Mouse (Mus musculus) stomach, embryonic 16.5 days (tissue): ENCODE measurements at regions not wholly inside any gene's neighbourhood (a gene's known extent, or its start where the extent isn't known, plus 50 kb on each side); places are given as distances from the start of the nearest gene placed in this dataset.

Experiments used
- ATAC-seq: fragments of 200-750 bp; cut with Nextera tagmentation; 2 replicates; pipeline ENCODE4 v1.8.0; 2017; ENCODE audit warnings: moderate number of reproducible peaks, moderate TSS enrichment; ENCODE audit not compliant: insufficient read depth, low FRiP score
- H3K27ac ChIP-seq: fragments of 300-500 bp; sonication (generic); 2 replicates; pipeline ENCODE4 v1.5.1; 2014; ENCODE audit warnings: low read length
- H3K27me3 ChIP-seq: fragments of 300-500 bp; sonication (generic); 2 replicates; pipeline ENCODE4 v1.6.1; 2014; ENCODE audit warnings: low read length, control low read depth, mixed read lengths; ENCODE audit not compliant: control insufficient read depth, insufficient read depth
- H3K36me3 ChIP-seq: fragments of 300-500 bp; sonication (generic); 2 replicates; pipeline ENCODE4 v1.6.1; 2014; ENCODE audit warnings: low read length; ENCODE audit not compliant: control insufficient read depth, insufficient read depth
- H3K4me1 ChIP-seq: fragments of 300-500 bp; sonication (generic); 2 replicates; pipeline ENCODE4 v1.6.1; 2014; ENCODE audit warnings: low read length, control low read depth, mixed read lengths; ENCODE audit not compliant: control insufficient read depth, insufficient read depth
- H3K4me2 ChIP-seq: fragments of 300-500 bp; sonication (generic); 2 replicates; pipeline ENCODE4 v1.6.1; 2014; ENCODE audit warnings: low read depth, low read length, mixed read lengths
- H3K4me3 ChIP-seq: fragments of 300-500 bp; sonication (generic); replicated peaks from 2 replicates; pipeline ENCODE4 v1.5.1; 2014; ENCODE audit warnings: mild to moderate bottlenecking, low read length
- H3K9ac ChIP-seq: fragments of 300-500 bp; sonication (generic); 2 replicates; pipeline ENCODE4 v1.6.1; 2014; ENCODE audit warnings: low read length
- H3K9me3 ChIP-seq: fragments of 300-500 bp; sonication (generic); replicated peaks from 2 replicates; pipeline ENCODE4 v1.6.1; 2016; ENCODE audit warnings: low read length, control low read depth; ENCODE audit not compliant: control insufficient read depth
- WGBS: fragments of 180-500 bp; shearing (Covaris S2); extraction: QIAGEN DNeasy Blood & Tissue Kit; methylation state at CpG from one replicate; pipeline ENCODE4 v1.1.7; 2014; 5-methylcytosine and 5-hydroxymethylcytosine counted together

GRCm38 (mm10) chr19:21173896-21174483 lies 98.1 kb upstream of the Zfand5 start:
- WGBS: 27% methylated on average over 5 of the region's 5 CpGs
- no peak for ATAC-seq
- H3K4me2 ChIP-seq: 0 out of 2 replicates have a peak overlapping the region, but pooled peaks have one; percentile 19
- H3K9ac ChIP-seq: no peak overlapping the region
- 0 out of 2 replicates have a peak, but pooled peaks cover 4% of the 10 kb centered on the region for H3K4me1 ChIP-seq
- H3K9me3 ChIP-seq: no peaks in the 10 kb centered on the region
- no peaks in the 10 kb centered on the region for H3K27me3 ChIP-seq
- H3K27ac ChIP-seq: peak overlapping the region; percentile 38
- H3K36me3 ChIP-seq: no peaks in the 10 kb centered on the region
- H3K4me3 ChIP-seq: no peak overlapping the region

- no peak overlapping the region for H3K4me2 ChIP-seq
- no peak overlapping the region for H3K4me3 ChIP-seq
- WGBS: 30% methylated on average over 2 of the region's 2 CpGs
Observed at GRCm38 (mm10) chr19:21171191-21171590, 100.9 kb upstream of the Zfand5 start.

GRCm38 (mm10) chr19:21170785-21171184 lies 101.3 kb upstream of the Zfand5 start:
- H3K9ac ChIP-seq: no peak overlapping the region
- WGBS: 7% methylated on average over 2 of the region's 2 CpGs
- H3K9me3 ChIP-seq: no peaks in the 10 kb centered on the region
- no peak overlapping the region for H3K4me3 ChIP-seq
- 0 out of 2 replicates have a peak overlapping the region, but pooled peaks have one; percentile 34 for H3K27ac ChIP-seq
- no peak for ATAC-seq
- H3K36me3 ChIP-seq: no peaks in the 10 kb centered on the region
- H3K4me1 ChIP-seq: 0 out of 2 replicates have a peak, but pooled peaks cover 4% of the 10 kb centered on the region
- no peaks in the 10 kb centered on the region for H3K27me3 ChIP-seq
- H3K4me2 ChIP-seq: no peak overlapping the region

More at GRCm38 (mm10) chr19:21171191-21171590, 100.9 kb upstream of the Zfand5 start:
- Histone ChIP-seq H3K4me1 (0 out of 2 replicates have a peak, but pooled peaks cover 4% of the 10 kb centered on the region), H3K9ac (no peak overlapping the region), H3K27me3 (no peaks in the 10 kb centered on the region), H3K9me3 (no peaks in the 10 kb centered on the region), H3K36me3 (no peaks in the 10 kb centered on the region), H3K27ac (no peak overlapping the region)
- ATAC-seq: no peak

GRCm38 (mm10) chr19:21166939-21167338 lies 105.1 kb upstream of the Zfand5 start:
- H3K27ac ChIP-seq: no peak overlapping the region
- no peak for ATAC-seq
- H3K27me3 ChIP-seq: no peaks in the 10 kb centered on the region
- H3K4me3 ChIP-seq: no peak overlapping the region
- 33% methylated on average over 4 of the region's 4 CpGs for WGBS
- no peak overlapping the region for H3K9ac ChIP-seq
- no peak overlapping the region for H3K4me2 ChIP-seq
- H3K36me3 ChIP-seq: no peaks in the 10 kb centered on the region
- no peaks in the 10 kb centered on the region for H3K9me3 ChIP-seq
- no peaks in the 10 kb centered on the region for H3K4me1 ChIP-seq

- H3K36me3 ChIP-seq: no peaks in the 10 kb centered on the region
- no peaks in the 10 kb centered on the region for H3K27me3 ChIP-seq
- no peaks in the 10 kb centered on the region for H3K9me3 ChIP-seq
- no peak for ATAC-seq
- no peak overlapping the region for H3K27ac ChIP-seq
- no peak overlapping the region for H3K4me2 ChIP-seq
- no peak overlapping the region for H3K9ac ChIP-seq
- no peak overlapping the region for H3K4me3 ChIP-seq
- 55% methylated on average over 5 of the region's 5 CpGs for WGBS
- no peaks in the 10 kb centered on the region for H3K4me1 ChIP-seq
Observed at GRCm38 (mm10) chr19:21166465-21166860, 105.6 kb upstream of the Zfand5 start.

DNA sequence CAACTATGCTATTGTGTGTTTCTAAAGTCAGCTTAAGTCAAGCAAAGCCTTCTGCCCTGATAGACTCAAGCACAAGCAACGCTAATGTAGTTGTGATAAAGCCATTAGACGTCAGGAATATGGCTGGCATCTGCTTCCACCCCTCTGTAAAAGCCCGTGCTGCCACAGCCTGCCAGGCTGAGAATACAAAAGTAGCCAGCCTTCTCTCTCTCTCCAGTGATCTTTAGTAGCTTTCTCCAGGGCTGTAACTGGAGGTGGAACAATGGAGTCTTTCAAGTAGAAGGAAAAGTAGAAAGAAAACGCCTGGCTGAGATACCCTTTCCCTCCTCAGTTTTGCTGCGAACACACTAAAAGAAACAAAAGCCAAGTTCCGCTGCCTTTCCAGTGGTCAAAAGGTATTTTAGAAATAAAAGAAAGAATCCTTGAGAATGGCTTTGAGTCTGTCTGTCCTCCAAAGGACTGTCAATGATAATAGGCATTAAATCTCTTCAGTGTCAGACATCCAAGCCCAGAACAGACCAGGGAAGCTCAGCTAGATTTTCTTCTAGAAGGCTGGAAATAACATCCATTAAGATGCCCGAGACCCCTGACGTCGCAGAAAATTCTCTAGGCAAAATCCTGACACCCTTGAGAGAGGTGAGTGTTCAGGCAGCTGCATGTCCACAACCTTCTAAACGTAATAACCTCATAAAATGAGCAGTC lies 106.2 kb upstream of the Zfand5 start:
- H3K9ac ChIP-seq: no peak overlapping the region
- H3K4me3 ChIP-seq: no peak overlapping the region
- H3K9me3 ChIP-seq: no peaks in the 10 kb centered on the region
- H3K4me2 ChIP-seq: no peak overlapping the region
- H3K27me3 ChIP-seq: no peaks in the 10 kb centered on the region
- H3K27ac ChIP-seq: no peak overlapping the region
- no peaks in the 10 kb centered on the region for H3K36me3 ChIP-seq
- no peaks in the 10 kb centered on the region for H3K4me1 ChIP-seq
- WGBS: 45% methylated on average over 10 of the region's 10 CpGs
- ATAC-seq: no peak

GRCm38 (mm10) chr19:21163978-21164377 lies 108.1 kb upstream of the Zfand5 start:
- no peaks in the 10 kb centered on the region for H3K4me1 ChIP-seq
- H3K9me3 ChIP-seq: no peaks in the 10 kb centered on the region
- H3K4me3 ChIP-seq: no peak overlapping the region
- no peak for ATAC-seq
- WGBS: 96% methylated on average over 2 of the region's 2 CpGs
- H3K9ac ChIP-seq: no peak overlapping the region
- H3K27ac ChIP-seq: no peak overlapping the region
- no peaks in the 10 kb centered on the region for H3K27me3 ChIP-seq
- no peaks in the 10 kb centered on the region for H3K36me3 ChIP-seq
- H3K4me2 ChIP-seq: no peak overlapping the region

DNA sequence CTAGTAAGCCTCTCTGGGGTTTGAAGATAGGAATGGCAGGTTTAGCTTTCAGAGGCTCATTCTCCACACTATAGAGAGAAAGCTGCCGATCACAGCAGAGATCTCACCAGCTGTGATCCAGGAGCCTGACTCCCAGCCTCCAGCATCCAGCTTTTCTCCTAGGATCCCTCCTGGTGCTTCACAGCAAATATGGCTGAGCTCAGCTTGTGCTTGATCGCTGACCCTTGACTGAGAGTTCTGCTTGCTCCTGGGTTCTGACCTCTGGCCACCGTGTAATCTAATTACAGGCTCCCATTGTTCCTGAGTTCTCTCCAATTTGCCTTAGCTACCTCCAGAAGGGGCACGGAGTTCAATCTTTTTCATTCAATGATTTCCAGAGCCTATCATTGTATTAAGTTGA lies 111.1 kb upstream of the Zfand5 start:
- no peak overlapping the region for H3K27ac ChIP-seq

More for the DNA sequence above, 111.1 kb upstream of the Zfand5 start:
- Histone ChIP-seq H3K4me2 (no peak overlapping the region), H3K4me3 (no peak overlapping the region), H3K36me3 (no peaks in the 10 kb centered on the region), H3K9ac (no peak overlapping the region), H3K9me3 (no peaks in the 10 kb centered on the region), H3K27me3 (no peaks in the 10 kb centered on the region), H3K4me1 (no peaks in the 10 kb centered on the region)
- 40% methylated on average over 4 of the region's 4 CpGs for WGBS
- ATAC-seq: no peak
